Mouse (Mus musculus): ENCODE measurements around the gene Klhl2. TPM values are rescaled to one million over a fixed set of nuclear protein-coding genes. Genes with fewer than 3 reads are reported as not detected.

The Klhl2 gene
- polyA plus RNA-seq, 1 experiment from 2014 or later = 23.3 TPM

DNA sequence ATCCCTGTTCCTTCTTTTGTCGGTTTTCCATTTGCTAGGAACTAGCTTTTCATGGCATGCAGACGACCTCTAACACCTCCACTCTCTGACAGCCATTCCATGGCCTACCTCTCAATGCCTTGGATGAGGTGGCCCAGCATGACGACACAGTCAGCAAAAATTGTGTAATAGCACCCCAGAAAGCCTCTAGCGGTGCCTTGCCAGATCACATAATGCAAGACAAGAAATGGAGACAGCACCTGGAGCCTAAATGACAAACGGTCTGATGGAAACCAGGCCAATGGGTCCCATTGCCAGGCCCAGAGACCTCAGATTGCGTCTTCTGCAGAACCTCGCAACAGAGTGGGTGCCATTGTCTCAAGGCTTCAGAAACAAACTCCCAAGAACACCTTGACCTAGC, 137.3 kb downstream of the Klhl2 start:
- no peak overlapping the region for H3K9ac ChIP-seq
- no peaks in the 10 kb centered on the region for H3K9me3 ChIP-seq
- H3K36me3 ChIP-seq = peaks cover 24% of the 10 kb centered on the region
- H3K4me3 ChIP-seq = no peak overlapping the region
- ATAC-seq (ENCODE audit: low FRiP score) = no peak
- no peak overlapping the region for H3K27ac ChIP-seq
- 89% methylated on average over 7 of the region's 7 CpGs for WGBS
- no peaks in the 10 kb centered on the region for H3K27me3 ChIP-seq
- no peak overlapping the region for H3K4me2 ChIP-seq
- no peaks in the 10 kb centered on the region for H3K4me1 ChIP-seq (replicated peaks)

DNA sequence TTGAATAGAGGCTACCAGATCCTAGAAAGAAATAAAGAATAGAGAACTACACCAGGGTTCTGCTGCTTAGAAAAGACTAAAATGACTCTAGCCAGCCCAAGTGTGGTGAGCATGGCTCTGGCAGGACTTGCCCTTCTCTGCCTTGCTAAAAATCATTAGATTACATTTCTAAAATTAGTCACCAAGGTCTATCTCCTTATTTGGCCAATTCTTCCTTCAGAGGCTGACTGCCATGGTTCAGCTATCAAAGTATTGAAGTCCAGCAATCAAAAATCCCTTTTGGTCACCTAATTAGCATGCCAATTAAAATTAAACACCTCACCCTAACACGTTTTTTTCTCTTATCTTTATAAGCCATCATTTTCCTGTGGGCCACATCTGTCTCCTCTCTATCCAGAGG, 138.3 kb downstream of the Klhl2 start:
- Histone ChIP-seq H3K9me3 (no peaks in the 10 kb centered on the region), H3K36me3 (peaks cover 14% of the 10 kb centered on the region), H3K9ac (no peak overlapping the region), H3K4me3 (no peak overlapping the region), H3K27me3 (no peaks in the 10 kb centered on the region), H3K4me1 (replicated peaks) (no peaks in the 10 kb centered on the region), H3K4me2 (no peak overlapping the region), H3K27ac (no peak overlapping the region)
- 55% methylated on average over 1 of the region's 1 CpGs for WGBS
- no peak for ATAC-seq (ENCODE audit: low FRiP score)

DNA sequence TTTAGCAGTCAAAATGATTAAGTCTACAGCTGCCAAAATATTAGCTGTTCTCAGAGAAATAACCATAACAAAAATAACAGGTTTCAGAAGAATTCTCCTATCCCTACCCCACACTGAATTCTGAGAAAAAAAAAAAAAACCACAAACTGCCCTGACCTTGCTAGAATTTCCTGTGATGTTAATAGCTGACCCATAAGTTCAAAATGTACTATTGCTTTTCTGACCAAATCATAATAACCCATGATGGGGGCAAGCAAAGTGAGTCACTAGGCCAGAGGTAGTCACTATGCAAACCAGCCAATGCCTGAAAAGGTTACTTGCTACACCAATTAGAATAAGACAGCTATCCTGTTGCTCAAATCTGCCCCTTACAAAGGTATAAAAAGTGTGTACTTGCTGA, 142.3 kb downstream of the Klhl2 start:
- Histone ChIP-seq H3K4me2 (no peak overlapping the region), H3K27me3 (no peaks in the 10 kb centered on the region), H3K36me3 (no peaks in the 10 kb centered on the region), H3K4me3 (no peak overlapping the region), H3K27ac (no peak overlapping the region), H3K9ac (no peak overlapping the region), H3K9me3 (no peaks in the 10 kb centered on the region), H3K4me1 (replicated peaks) (no peaks in the 10 kb centered on the region)
- no peak for ATAC-seq (ENCODE audit: low FRiP score)

DNA sequence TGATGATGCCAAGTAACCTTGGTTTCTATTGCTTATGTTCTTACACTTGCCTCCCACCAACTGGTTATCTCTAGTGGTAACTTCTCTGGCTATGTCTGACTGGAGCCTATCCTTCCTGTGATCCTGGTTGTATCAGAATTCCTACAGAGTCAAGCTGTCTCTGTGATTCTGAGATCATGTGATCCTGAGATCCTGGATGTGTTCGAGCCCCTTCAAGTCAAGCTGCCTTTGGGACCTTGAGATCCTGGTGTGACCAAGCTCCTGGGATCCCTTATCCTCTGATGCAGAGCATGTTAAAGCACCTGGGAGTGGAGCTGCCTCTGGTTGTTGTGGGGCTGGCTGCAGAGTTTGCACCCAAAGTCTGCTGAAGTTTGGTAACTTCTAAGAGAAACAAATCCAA, 146.6 kb downstream of the Klhl2 start:
- H3K27ac ChIP-seq = no peak overlapping the region
- H3K9ac ChIP-seq = no peak overlapping the region
- no peaks in the 10 kb centered on the region for H3K4me1 ChIP-seq (replicated peaks)
- WGBS = 94% methylated on average over 1 of the region's 1 CpGs
- H3K9me3 ChIP-seq = no peaks in the 10 kb centered on the region
- ATAC-seq (ENCODE audit: low FRiP score) = no peak
- H3K4me3 ChIP-seq = no peak overlapping the region
- H3K4me2 ChIP-seq = no peak overlapping the region
- no peaks in the 10 kb centered on the region for H3K36me3 ChIP-seq
- no peaks in the 10 kb centered on the region for H3K27me3 ChIP-seq

DNA sequence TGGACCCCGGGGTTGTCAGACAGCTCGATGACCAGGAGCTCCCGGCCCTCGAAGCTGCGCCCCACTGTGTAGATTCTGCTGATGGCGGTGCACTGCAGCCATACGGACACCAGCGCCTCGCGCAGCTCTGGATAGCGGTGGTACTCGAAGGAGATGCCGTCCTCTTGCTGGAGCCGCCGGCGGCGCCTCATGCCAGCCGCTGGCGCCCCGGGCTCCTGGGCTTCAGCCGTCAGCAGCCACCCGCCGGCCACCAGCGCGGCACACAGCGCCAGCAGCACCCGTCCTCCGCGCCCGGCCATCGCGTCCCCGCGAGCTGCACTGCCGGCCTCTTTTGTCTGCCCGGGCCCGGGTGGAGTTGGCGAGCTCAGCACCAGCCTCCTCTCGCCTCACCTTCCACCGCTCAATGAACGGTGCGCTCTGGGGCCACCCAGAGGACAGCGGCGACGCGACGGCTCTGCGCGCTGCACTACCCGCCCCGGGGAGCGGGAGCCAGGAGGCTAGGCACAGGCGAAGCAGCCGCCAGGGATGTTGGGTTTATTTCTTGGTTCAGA, 157.1 kb downstream of the Klhl2 start, which contains the start of gene Cpe:
TSS of gene Cpe (minus strand) at position 404 of the 551 bp plus-strand sequence.
- no peaks in the 10 kb centered on the region for H3K27me3 ChIP-seq
- WGBS = under 1% methylated on average over 54 of the region's 54 CpGs
- H3K4me2 ChIP-seq = peak within 1 kb of the TSS; percentile 65
- peak; percentile 99 for ATAC-seq (ENCODE audit: low FRiP score)
- peak within 1 kb of the TSS; percentile 98 for H3K9ac ChIP-seq
- H3K4me1 ChIP-seq (replicated peaks) = peaks cover 26% of the 10 kb centered on the region
- no peaks in the 10 kb centered on the region for H3K9me3 ChIP-seq
- peak within 1 kb of the TSS; percentile 67 for H3K4me3 ChIP-seq
- H3K36me3 ChIP-seq = no peaks in the 10 kb centered on the region
- peak within 1 kb of the TSS; percentile 100 for H3K27ac ChIP-seq

DNA sequence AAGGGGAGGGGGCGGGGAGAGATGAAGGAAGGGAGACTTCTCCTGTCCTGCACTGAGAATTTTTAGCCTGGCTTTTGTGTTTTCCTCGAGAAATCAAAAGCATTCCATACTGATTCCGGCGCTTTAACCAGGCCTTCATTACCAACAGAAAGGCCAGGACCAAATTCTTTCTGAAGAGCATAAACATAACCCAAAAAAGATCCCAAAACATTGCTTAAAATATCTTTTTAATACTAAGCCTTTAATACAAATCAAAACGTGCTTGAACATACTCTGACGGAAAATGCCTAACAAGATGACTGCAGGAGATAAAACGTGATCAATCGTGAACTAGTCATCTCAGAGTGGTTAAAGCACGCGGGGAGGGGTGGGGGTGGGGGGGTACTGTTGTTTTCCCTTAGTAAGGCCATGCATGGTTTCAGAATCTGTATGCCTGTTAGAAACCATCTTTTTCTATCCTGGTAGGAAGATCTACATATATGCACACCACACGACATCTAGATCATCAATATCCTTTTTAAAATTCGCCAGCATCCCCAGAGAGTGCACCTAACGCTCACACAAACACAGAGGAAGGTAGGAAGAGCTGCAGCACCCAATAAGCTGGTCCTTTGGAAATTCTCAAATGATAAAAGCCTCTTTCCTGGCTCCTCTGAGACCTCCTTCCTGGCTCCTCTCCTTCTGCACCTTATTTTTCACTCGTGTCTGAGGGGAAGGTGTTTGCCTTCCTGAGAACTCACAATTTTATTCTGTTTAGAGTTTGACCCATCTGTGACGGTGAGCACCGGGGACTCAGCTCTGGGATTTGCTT, 158.0 kb downstream of the Klhl2 start:
- H3K27me3 ChIP-seq = no peaks in the 10 kb centered on the region
- H3K4me1 ChIP-seq (replicated peaks) = peaks cover 35% of the 10 kb centered on the region
- WGBS = 8% methylated on average over 16 of the region's 16 CpGs
- ATAC-seq (ENCODE audit: low FRiP score) = no peak
- H3K9ac ChIP-seq = peak overlapping the region; percentile 98
- peak overlapping the region; percentile 100 for H3K27ac ChIP-seq
- peak overlapping the region; percentile 67 for H3K4me3 ChIP-seq
- H3K36me3 ChIP-seq = no peaks in the 10 kb centered on the region
- H3K4me2 ChIP-seq = peak overlapping the region; percentile 65
- H3K9me3 ChIP-seq = no peaks in the 10 kb centered on the region

DNA sequence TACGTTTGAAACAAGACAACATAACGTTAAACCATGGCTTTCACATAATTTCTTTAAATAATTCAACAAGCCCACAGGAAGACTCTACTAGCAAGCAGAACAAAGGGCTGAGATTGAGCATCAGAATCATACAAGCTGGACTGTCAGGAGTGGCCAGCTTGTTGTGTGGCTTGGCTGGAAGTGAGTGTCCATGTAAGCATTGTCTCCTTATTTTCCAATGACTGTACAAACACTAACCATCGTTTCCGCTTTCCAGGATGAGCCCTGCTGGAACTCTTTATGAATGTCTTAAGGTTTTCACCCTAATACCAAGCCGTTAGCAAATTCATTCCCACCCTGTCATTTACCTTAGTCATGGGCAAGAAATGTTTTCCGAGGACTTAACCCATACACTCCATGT, 159.0 kb downstream of the Klhl2 start:
- Histone ChIP-seq H3K36me3 (no peaks in the 10 kb centered on the region), H3K4me1 (replicated peaks) (peaks cover 35% of the 10 kb centered on the region), H3K4me3 (peak overlapping the region; percentile 67), H3K9ac (peak overlapping the region; percentile 98), H3K27me3 (no peaks in the 10 kb centered on the region), H3K4me2 (peak overlapping the region; percentile 65), H3K9me3 (no peaks in the 10 kb centered on the region), H3K27ac (peak overlapping the region; percentile 48; the same call in 1 of the 2 replicates)
- 70% methylated on average over 6 of the region's 6 CpGs for WGBS
- no peak for ATAC-seq (ENCODE audit: low FRiP score)

DNA sequence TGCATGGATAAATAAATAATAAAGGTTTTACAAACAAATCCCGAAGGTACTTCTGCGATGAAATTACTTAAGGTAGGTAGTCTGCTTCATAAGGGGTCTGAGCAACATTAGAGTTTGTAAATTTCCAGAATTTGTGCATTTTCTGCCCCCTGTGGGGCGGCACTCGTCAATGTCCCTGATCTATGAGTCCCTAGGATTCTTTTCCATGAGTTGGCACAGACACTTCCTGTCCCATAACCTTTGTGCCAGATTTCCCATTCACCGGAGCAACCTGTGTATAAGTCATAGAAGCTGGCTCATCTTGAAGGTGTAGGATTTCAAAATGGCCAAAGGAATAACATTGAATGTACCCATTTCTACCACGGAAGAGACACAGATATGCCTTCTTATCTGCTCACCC, 159.5 kb downstream of the Klhl2 start:
- H3K4me3 ChIP-seq = peak overlapping the region; percentile 67
- no peaks in the 10 kb centered on the region for H3K9me3 ChIP-seq
- peak overlapping the region; percentile 29; the same call in 1 of the 2 replicates for H3K9ac ChIP-seq
- peak overlapping the region; percentile 65 for H3K4me2 ChIP-seq
- H3K27ac ChIP-seq = no peak overlapping the region
- peaks cover 35% of the 10 kb centered on the region for H3K4me1 ChIP-seq (replicated peaks)
- 82% methylated on average over 6 of the region's 6 CpGs for WGBS
- H3K27me3 ChIP-seq = no peaks in the 10 kb centered on the region
- ATAC-seq (ENCODE audit: low FRiP score) = no peak
- H3K36me3 ChIP-seq = no peaks in the 10 kb centered on the region

Other genes with a start within 250 kb of the Klhl2 start
- 601 and 621 TPM in 2 replicates for gene Cpe, start 157.0 kb downstream of the Klhl2 start, polyA plus RNA-seq (2015; fragmentation: Nextera tagmentation; extraction: Ambion mirVana)
- gene Msmo1, start 116.2 kb downstream of the Klhl2 start, polyA plus RNA-seq (2015; fragmentation: Nextera tagmentation; extraction: Ambion mirVana) = 131 and 139 TPM in 2 replicates
- 24.4 and 28.3 TPM in 2 replicates for gene Tmem192, start 97.2 kb upstream of the Klhl2 start, polyA plus RNA-seq (2015; fragmentation: Nextera tagmentation; extraction: Ambion mirVana)
- 0.08 TPM in 1 of 2 replicates, not detected in the other for gene Trim75, start 137.8 kb upstream of the Klhl2 start, polyA plus RNA-seq (2015; fragmentation: Nextera tagmentation; extraction: Ambion mirVana)
- not detected in 2 replicates for gene Trim61, start 168.5 kb upstream of the Klhl2 start, polyA plus RNA-seq (2015; fragmentation: Nextera tagmentation; extraction: Ambion mirVana)
- gene Trim60, start 168.6 kb upstream of the Klhl2 start, polyA plus RNA-seq (2015; fragmentation: Nextera tagmentation; extraction: Ambion mirVana) = not detected in 2 replicates
- gene Apela, start 187.3 kb upstream of the Klhl2 start, polyA plus RNA-seq (2015; fragmentation: Nextera tagmentation; extraction: Ambion mirVana) = 1.2 and 2.4 TPM in 2 replicates
- gene Gm10663, start 225.0 kb upstream of the Klhl2 start, polyA plus RNA-seq (2015; fragmentation: Nextera tagmentation; extraction: Ambion mirVana) = not detected in 2 replicates